Mouse (Mus musculus) G1E (cell line): ENCODE results near the gene Ppib. TPM values are rescaled to one million over a fixed set of nuclear protein-coding genes. Genes with fewer than 3 reads are reported as not detected.

Experiments used
- ATAC-seq: 2 replicates; pipeline ENCODE4 v1.8.0; 2016; ENCODE audit warnings: mild to moderate bottlenecking; ENCODE audit not compliant: insufficient number of reproducible peaks, poor library complexity, low FRiP score, severe bottlenecking; ENCODE audit errors: extremely low read depth
- DNase-seq: peaks from one replicate; pipeline ENCODE4 v3.0.0; 2012; ENCODE audit warnings: low spot score
- H3K27me3 ChIP-seq: 2 replicates; pipeline ENCODE4 v1.6.1; 2012; ENCODE audit warnings: mild to moderate bottlenecking, low read length, inconsistent platforms; ENCODE audit not compliant: insufficient read depth
- H3K36me3 ChIP-seq: replicated peaks from 2 replicates; pipeline ENCODE3; 2012; ENCODE audit warnings: mild to moderate bottlenecking, inconsistent platforms
- H3K4me1 ChIP-seq: 2 replicates; pipeline ENCODE4 v1.6.1; 2012; ENCODE audit warnings: low read depth, low read length, inconsistent platforms, mixed read lengths; ENCODE audit not compliant: insufficient read depth
- H3K4me3 ChIP-seq: 2 replicates; pipeline ENCODE4 v1.5.1; 2012; ENCODE audit warnings: low read depth, mild to moderate bottlenecking, inconsistent platforms, low read length, moderate library complexity, mixed read lengths
- H3K9me3 ChIP-seq: replicated peaks from 2 replicates; pipeline ENCODE4 v1.6.1; 2012; ENCODE audit warnings: inconsistent platforms
- CTCF ChIP-seq: IDR thresholded peaks from 2 replicates; pipeline ENCODE4 v1.5.1; 2012; ENCODE audit warnings: low read depth, low read length, inconsistent platforms, mixed read lengths
- GATA1 ChIP-seq: IDR thresholded peaks from 2 replicates; pipeline ENCODE4 v1.6.1; 2012; ENCODE audit warnings: borderline replicate concordance, low read length, inconsistent platforms, mixed read lengths
- GATA2 ChIP-seq: IDR thresholded peaks from 2 replicates; pipeline ENCODE4 v1.6.1; 2012; ENCODE audit warnings: low read depth, low read length, inconsistent platforms, borderline replicate concordance
- POLR2AphosphoS5 ChIP-seq: IDR thresholded peaks from 2 replicates; pipeline ENCODE4 v1.6.1; 2012; ENCODE audit warnings: low read depth, low read length, inconsistent platforms; ENCODE audit not compliant: insufficient replicate concordance
- TAL1 ChIP-seq: conservative IDR thresholded peaks from 2 replicates; pipeline ENCODE4 v1.6.1; 2012; ENCODE audit warnings: low read depth, low read length, inconsistent platforms, mixed read lengths
- polyA plus RNA-seq: library from polyadenylated mRNA; stranded (reverse); fragments of >175 nt; gene quantifications from 2 replicates; pipeline ENCODE4 v1.2.3, GENCODE M21; 2012
- total RNA-seq, 2 experiments: library from RNA; stranded (forward) in 1 of 2; stranded (reverse) in 1 of 2; fragments of 200-1000 nt in 1 of 2; fragments of >200 nt in 1 of 2; fragmentation: Nextera tagmentation in 1 of 2; gene quantifications; 2 replicates each; pipeline ENCODE4 v1.2.3; 2014 to 2017

Ppib gene
- total and polyA plus RNA-seq, 3 experiments = 112 to 400 (median 293) TPM

DNA sequence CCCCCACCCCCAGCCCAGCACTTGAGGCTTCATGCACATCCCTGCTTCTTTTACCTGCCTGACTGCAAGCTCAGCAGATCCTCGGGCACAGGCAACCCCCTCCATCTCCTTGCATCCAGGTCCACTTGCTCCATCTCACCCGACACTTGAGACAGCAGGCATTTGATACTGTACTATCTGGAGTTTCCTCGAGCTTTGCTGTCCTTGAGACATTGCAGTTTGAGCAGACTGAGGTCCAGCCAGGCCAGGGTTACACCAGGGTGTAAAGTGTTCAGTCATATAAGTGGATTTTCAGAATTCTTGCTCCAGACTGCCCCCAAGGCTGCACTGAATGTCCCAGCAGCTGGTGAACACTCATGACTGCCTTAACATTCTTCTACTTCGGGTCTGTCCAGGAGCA lies 17.7 kb upstream of the Ppib start:
- Histone ChIP-seq H3K36me3 (peaks cover 57% of the 10 kb centered on the region), H3K9me3 (no peaks in the 10 kb centered on the region), H3K4me1 (no peaks in the 10 kb centered on the region), H3K27me3 (no peaks in the 10 kb centered on the region), H3K4me3 (no peak overlapping the region)
- ATAC-seq = no peak
- DNase-seq = no peak
- no peak for TF ChIP-seq CTCF
- no peak for TF ChIP-seq GATA1

- Histone ChIP-seq H3K4me1 (no peaks in the 10 kb centered on the region), H3K4me3 (no peak overlapping the region), H3K27me3 (0 out of 2 replicates have a peak, but pooled peaks cover 2% of the 10 kb centered on the region), H3K36me3 (peaks cover 49% of the 10 kb centered on the region), H3K9me3 (no peaks in the 10 kb centered on the region)
- no peak for DNase-seq
- no peak for ATAC-seq
- TF ChIP-seq GATA2 = no peak
- TF ChIP-seq POLR2AphosphoS5 = no peak
- TF ChIP-seq TAL1 = no peak
- no peak for TF ChIP-seq CTCF
- no peak for TF ChIP-seq GATA1
Observed at GRCm38 (mm10) chr9:66043241-66043640, 16.8 kb upstream of the Ppib start.

DNA sequence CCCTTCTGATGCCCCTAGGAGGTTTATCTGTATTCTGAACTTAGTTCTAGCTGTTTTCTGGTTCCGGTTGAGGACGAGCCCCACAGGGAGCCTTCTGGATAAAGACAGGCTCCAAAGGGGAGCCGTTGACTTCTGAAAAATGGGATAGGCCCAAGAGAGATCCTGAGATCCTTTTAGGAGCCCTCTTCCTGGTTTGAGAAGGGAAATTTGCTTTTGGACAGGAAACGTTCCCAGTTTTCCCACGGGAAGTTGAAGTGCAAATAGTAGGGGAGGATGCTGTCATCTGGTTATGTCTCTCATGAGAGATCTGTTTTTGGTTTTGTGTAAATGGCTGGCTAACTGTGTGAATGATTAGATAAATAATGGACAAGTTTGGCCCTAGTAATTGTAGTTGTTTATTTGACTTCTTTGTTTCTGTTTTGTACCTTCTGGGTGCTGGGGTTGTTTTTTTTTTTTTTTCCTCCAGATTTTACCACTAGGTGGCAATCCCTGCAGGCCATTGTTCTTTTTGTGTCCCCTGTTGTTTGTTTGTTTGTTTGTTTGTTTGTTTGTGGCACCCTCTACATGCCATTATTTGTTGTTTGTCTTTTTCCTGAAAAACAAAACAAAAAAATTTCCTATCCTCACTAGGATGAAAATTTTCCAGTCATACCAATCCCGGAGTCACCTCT lies 10.0 kb upstream of the Ppib start:
- Histone ChIP-seq H3K4me3 (no peak overlapping the region), H3K9me3 (peaks cover 5% of the 10 kb centered on the region; the same call in 1 of the 2 replicates), H3K27me3 (peaks cover 7% of the 10 kb centered on the region; the same call in 1 of the 2 replicates), H3K36me3 (no peaks in the 10 kb centered on the region), H3K4me1 (no peaks in the 10 kb centered on the region; the same call in 1 of the 2 replicates)
- no peak for TF ChIP-seq GATA2
- TF ChIP-seq TAL1 = no peak
- DNase-seq (no peak), ATAC-seq (no peak)

GRCm38 (mm10) chr9:66051493-66051892 lies 8.5 kb upstream of the Ppib start:
- H3K36me3 ChIP-seq = no peaks in the 10 kb centered on the region
- H3K27me3 ChIP-seq = peaks cover 7% of the 10 kb centered on the region; the same call in 1 of the 2 replicates
- no peak for ATAC-seq
- no peak overlapping the region for H3K4me3 ChIP-seq
- TF ChIP-seq GATA2 = no peak
- no peak for TF ChIP-seq CTCF
- no peak for TF ChIP-seq GATA1
- no peak for TF ChIP-seq TAL1
- no peak for TF ChIP-seq POLR2AphosphoS5
- peaks cover 5% of the 10 kb centered on the region; the same call in 1 of the 2 replicates for H3K9me3 ChIP-seq
- H3K4me1 ChIP-seq = no peaks in the 10 kb centered on the region; the same call in 1 of the 2 replicates
- DNase-seq = no peak

- Histone ChIP-seq H3K36me3 (no peaks in the 10 kb centered on the region), H3K4me3 (no peak overlapping the region), H3K4me1 (no peaks in the 10 kb centered on the region; the same call in 1 of the 2 replicates), H3K27me3 (peaks cover 6% of the 10 kb centered on the region; the same call in 1 of the 2 replicates), H3K9me3 (peaks cover 5% of the 10 kb centered on the region; the same call in 1 of the 2 replicates)
- no peak for DNase-seq
- ATAC-seq = no peak
- TF ChIP-seq GATA2 = no peak
- no peak for TF ChIP-seq TAL1
- no peak for TF ChIP-seq CTCF
- no peak for TF ChIP-seq GATA1
- TF ChIP-seq POLR2AphosphoS5 = no peak
Observed at GRCm38 (mm10) chr9:66052731-66053130, 7.3 kb upstream of the Ppib start.

- Histone ChIP-seq H3K36me3 (no peaks in the 10 kb centered on the region), H3K9me3 (peaks cover 5% of the 10 kb centered on the region; the same call in 1 of the 2 replicates), H3K4me1 (peaks cover 3% of the 10 kb centered on the region), H3K4me3 (no peak overlapping the region), H3K27me3 (peaks cover 4% of the 10 kb centered on the region; the same call in 1 of the 2 replicates)
- ATAC-seq (no peak), DNase-seq (no peak)
- TF ChIP-seq GATA1 (no peak), TAL1 (no peak)
Observed at GRCm38 (mm10) chr9:66053620-66054019, 6.4 kb upstream of the Ppib start.
